Mouse (Mus musculus) MEL (cell line): ENCODE measurements around the gene Ndufb7. TPM values are rescaled to one million over a fixed set of nuclear protein-coding genes. Genes with fewer than 3 reads are reported as not detected.

Experiments
- DNase-seq: peaks from one replicate; pipeline ENCODE4 v3.0.0; 2011; ENCODE audit warnings: low read depth, low spot score
- H3K27ac ChIP-seq: 2 replicates; pipeline ENCODE4 v1.5.1; 2012; ENCODE audit warnings: low read depth, mild to moderate bottlenecking, control low read depth, low read length, moderate library complexity; ENCODE audit not compliant: control insufficient read depth
- H3K27me3 ChIP-seq, 2 experiments: fragments of 150-350 bp in 1 of 2; sonication (generic) in 1 of 2; 2 replicates each; pipeline ENCODE4 v1.6.1; 2012; ENCODE audit warnings: low read length in 2 of 2, mild to moderate bottlenecking in 2 of 2, improper control_type of control experiment in 1 of 2, moderate library complexity in 1 of 2; ENCODE audit not compliant: insufficient read depth in 2 of 2, control insufficient read depth in 1 of 2
- H3K36me3 ChIP-seq, 2 experiments: 2 replicates each; pipeline ENCODE4 v1.6.1; 2012 to 2014; ENCODE audit warnings: low read length in 2 of 2, improper control_type of control experiment in 1 of 2, inconsistent platforms in 1 of 2, mild to moderate bottlenecking in 1 of 2; ENCODE audit not compliant: insufficient read depth in 2 of 2, control insufficient read depth in 1 of 2
- H3K4me1 ChIP-seq, 2 experiments: fragments of 150-350 bp in 1 of 2; sonication (generic) in 1 of 2; 2 replicates each; pipeline ENCODE4 v1.6.1; 2012; ENCODE audit warnings: low read length in 2 of 2, improper control_type of control experiment in 1 of 2, mild to moderate bottlenecking in 1 of 2; ENCODE audit not compliant: insufficient read depth in 2 of 2, control insufficient read depth in 1 of 2
- H3K4me3 ChIP-seq, 2 experiments: fragments of 150-350 bp in 1 of 2; sonication (generic) in 1 of 2; 2 replicates each; pipeline ENCODE4 v1.5.1; 2012; ENCODE audit warnings: low read depth in 2 of 2, low read length in 2 of 2, mild to moderate bottlenecking in 2 of 2, moderate library complexity in 2 of 2, control low read depth in 1 of 2, improper control_type of control experiment in 1 of 2; ENCODE audit not compliant: control insufficient read depth in 1 of 2, insufficient read depth in 1 of 2
- H3K79me2 ChIP-seq: 2 replicates; pipeline ENCODE4 v1.6.1; 2012; ENCODE audit warnings: mild to moderate bottlenecking, low read length, moderate library complexity; ENCODE audit not compliant: control insufficient read depth, poor library complexity, insufficient read depth
- H3K9ac ChIP-seq: 2 replicates; pipeline ENCODE4 v1.6.1; 2012; ENCODE audit warnings: low read depth, mild to moderate bottlenecking, control low read depth, low read length, moderate library complexity; ENCODE audit not compliant: control insufficient read depth, poor library complexity, severe bottlenecking
- H3K9me3 ChIP-seq: fragments of 150-350 bp; sonication (generic); replicated peaks from 2 replicates; pipeline ENCODE4 v1.6.1; 2012; ENCODE audit warnings: mild to moderate bottlenecking, low read length, improper control_type of control experiment, moderate library complexity; ENCODE audit not compliant: insufficient read depth
- BHLHE40 ChIP-seq: IDR thresholded peaks from 2 replicates; pipeline ENCODE4 v1.6.1; 2012; ENCODE audit warnings: low read depth, mild to moderate bottlenecking, inconsistent platforms, low read length, improper control_type of control experiment, borderline replicate concordance
- CHD1 ChIP-seq: IDR thresholded peaks from 2 replicates; pipeline ENCODE4 v1.6.1; 2012; ENCODE audit warnings: low read depth, mild to moderate bottlenecking, inconsistent platforms, low read length, improper control_type of control experiment
- CHD2 ChIP-seq: IDR thresholded peaks from 2 replicates; pipeline ENCODE4 v1.6.1; 2011; ENCODE audit warnings: low read length, improper control_type of control experiment
- CTCF ChIP-seq, 3 experiments: IDR thresholded peaks in 2 of 3; conservative IDR thresholded peaks in 1 of 3; 2 replicates each; pipeline ENCODE4 v1.5.1; 2011 to 2012; ENCODE audit warnings: low read length in 3 of 3, low read depth in 2 of 3, mild to moderate bottlenecking in 2 of 3, improper control_type of control experiment in 1 of 3, inconsistent platforms in 1 of 3, mixed read lengths in 1 of 3, moderate library complexity in 1 of 3; ENCODE audit not compliant: control insufficient read depth in 1 of 3, insufficient read depth in 1 of 3, poor library complexity in 1 of 3, severe bottlenecking in 1 of 3
- E2F4 ChIP-seq: IDR thresholded peaks from 2 replicates; pipeline ENCODE4 v1.6.1; 2011; ENCODE audit warnings: low read depth, low read length, improper control_type of control experiment, borderline replicate concordance
- ELF1 ChIP-seq: IDR thresholded peaks from 2 replicates; pipeline ENCODE4 v1.6.1; 2014; ENCODE audit warnings: low read depth, mild to moderate bottlenecking, inconsistent platforms, low read length, improper control_type of control experiment, moderate library complexity
- EP300 ChIP-seq, 2 experiments: IDR thresholded peaks; 2 replicates each; pipeline ENCODE4 v1.6.1; 2011; ENCODE audit warnings: improper control_type of control experiment in 2 of 2, low read length in 2 of 2, low read depth in 1 of 2, mild to moderate bottlenecking in 1 of 2
- ETS1 ChIP-seq: IDR thresholded peaks from 2 replicates; pipeline ENCODE4 v1.6.1; 2012; ENCODE audit warnings: low read depth, mild to moderate bottlenecking, inconsistent platforms, low read length, improper control_type of control experiment, moderate library complexity
- GATA1 ChIP-seq: IDR thresholded peaks from 2 replicates; pipeline ENCODE4 v1.6.1; 2011; ENCODE audit warnings: low read depth, low read length, improper control_type of control experiment
- HCFC1 ChIP-seq: IDR thresholded peaks from 2 replicates; pipeline ENCODE4 v1.6.1; 2012; ENCODE audit warnings: low read depth, mild to moderate bottlenecking, inconsistent platforms, low read length, improper control_type of control experiment, moderate library complexity
- JUND ChIP-seq: IDR thresholded peaks from 2 replicates; pipeline ENCODE4 v1.6.1; 2011; ENCODE audit warnings: low read depth, mild to moderate bottlenecking, improper control_type of control experiment, low read length
- KAT2A ChIP-seq: conservative IDR thresholded peaks from 2 replicates; pipeline ENCODE4 v1.6.1; 2012; ENCODE audit warnings: low read depth, low read length, improper control_type of control experiment, inconsistent platforms
- MAFK ChIP-seq: IDR thresholded peaks from 2 replicates; pipeline ENCODE4 v1.6.1; 2011; ENCODE audit warnings: low read depth, mild to moderate bottlenecking, low read length, improper control_type of control experiment, borderline replicate concordance
- MAX ChIP-seq: IDR thresholded peaks from 2 replicates; pipeline ENCODE4 v1.6.1; 2011; ENCODE audit warnings: low read length, improper control_type of control experiment
- MAZ ChIP-seq: IDR thresholded peaks from 2 replicates; pipeline ENCODE4 v1.6.1; 2012; ENCODE audit warnings: low read depth, mild to moderate bottlenecking, inconsistent platforms, low read length, improper control_type of control experiment
- MEF2A ChIP-seq: IDR thresholded peaks from 2 replicates; pipeline ENCODE4 v1.6.1; 2014; ENCODE audit warnings: low read depth, mild to moderate bottlenecking, inconsistent platforms, low read length, improper control_type of control experiment; ENCODE audit not compliant: poor library complexity, insufficient replicate concordance, severe bottlenecking; ENCODE audit errors: extremely low read depth
- MXI1 ChIP-seq: IDR thresholded peaks from 2 replicates; pipeline ENCODE4 v1.6.1; 2011; ENCODE audit warnings: mild to moderate bottlenecking, low read depth, low read length, improper control_type of control experiment
- MYB ChIP-seq: IDR thresholded peaks from 2 replicates; pipeline ENCODE4 v1.6.1; 2011; ENCODE audit warnings: mild to moderate bottlenecking, low read depth, low read length, improper control_type of control experiment
- NELFE ChIP-seq: IDR thresholded peaks from 2 replicates; pipeline ENCODE4 v1.6.1; 2011; ENCODE audit warnings: low read depth, low read length, improper control_type of control experiment
- NRF1 ChIP-seq: IDR thresholded peaks from 2 replicates; pipeline ENCODE4 v1.6.1; 2014; ENCODE audit warnings: low read depth, mild to moderate bottlenecking, inconsistent platforms, low read length, improper control_type of control experiment, moderate library complexity; ENCODE audit not compliant: poor library complexity, insufficient read depth, severe bottlenecking
- POLR2A ChIP-seq, 2 experiments: IDR thresholded peaks; 2 replicates each; pipeline ENCODE4 v1.6.1; 2011 to 2012; ENCODE audit warnings: low read length in 2 of 2, mild to moderate bottlenecking in 2 of 2, control low read depth in 1 of 2, improper control_type of control experiment in 1 of 2, low read depth in 1 of 2, moderate library complexity in 1 of 2; ENCODE audit not compliant: control insufficient read depth in 1 of 2, insufficient read depth in 1 of 2, poor library complexity in 1 of 2
- POLR2AphosphoS2 ChIP-seq: IDR thresholded peaks from 2 replicates; pipeline ENCODE4 v1.6.1; 2011; ENCODE audit warnings: low read length, improper control_type of control experiment
- POLR2AphosphoS5 ChIP-seq: IDR thresholded peaks from 2 replicates; pipeline ENCODE4 v1.6.1; 2012; ENCODE audit warnings: low read depth, borderline replicate concordance, mild to moderate bottlenecking, inconsistent platforms, low read length, moderate library complexity, mixed read lengths
- RAD21 ChIP-seq: IDR thresholded peaks from 2 replicates; pipeline ENCODE4 v1.6.1; 2011; ENCODE audit warnings: mild to moderate bottlenecking, low read depth, low read length, improper control_type of control experiment
- RCOR1 ChIP-seq: IDR thresholded peaks from 2 replicates; pipeline ENCODE4 v1.6.1; 2012; ENCODE audit warnings: low read depth, mild to moderate bottlenecking, inconsistent platforms, low read length, improper control_type of control experiment
- SIN3A ChIP-seq: IDR thresholded peaks from 2 replicates; pipeline ENCODE4 v1.6.1; 2012; ENCODE audit warnings: low read length, improper control_type of control experiment, inconsistent platforms
- TAL1 ChIP-seq: IDR thresholded peaks from 2 replicates; pipeline ENCODE4 v1.6.1; 2012; ENCODE audit warnings: mild to moderate bottlenecking, inconsistent platforms, low read length, moderate library complexity, mixed read lengths
- TBP ChIP-seq: IDR thresholded peaks from 2 replicates; pipeline ENCODE4 v1.8.0; 2011; ENCODE audit warnings: low read depth, low read length, improper control_type of control experiment
- TCF12 ChIP-seq: IDR thresholded peaks from 2 replicates; pipeline ENCODE4 v1.6.1; 2014; ENCODE audit warnings: low read depth, mild to moderate bottlenecking, inconsistent platforms, low read length, improper control_type of control experiment, moderate library complexity
- UBTF ChIP-seq: IDR thresholded peaks from 2 replicates; pipeline ENCODE4 v1.6.1; 2012; ENCODE audit warnings: low read depth, mild to moderate bottlenecking, inconsistent platforms, low read length, improper control_type of control experiment, moderate library complexity, borderline replicate concordance; ENCODE audit not compliant: insufficient read depth
- USF2 ChIP-seq, 2 experiments: IDR thresholded peaks; 2 replicates each; pipeline ENCODE4 v1.6.1; 2011 to 2012; ENCODE audit warnings: improper control_type of control experiment in 2 of 2, low read length in 2 of 2, borderline replicate concordance in 1 of 2, inconsistent platforms in 1 of 2, low read depth in 1 of 2, mild to moderate bottlenecking in 1 of 2; ENCODE audit not compliant: insufficient read depth in 1 of 2
- ZC3H11A ChIP-seq: IDR thresholded peaks from 2 replicates; pipeline ENCODE4 v1.6.1; 2012; ENCODE audit warnings: low read depth, mild to moderate bottlenecking, inconsistent platforms, low read length, improper control_type of control experiment
- ZKSCAN1 ChIP-seq: IDR thresholded peaks from 2 replicates; pipeline ENCODE4 v1.6.1; 2012; ENCODE audit warnings: low read depth, mild to moderate bottlenecking, inconsistent platforms, low read length, improper control_type of control experiment, moderate library complexity
- ZMIZ1 ChIP-seq: IDR thresholded peaks from 2 replicates; pipeline ENCODE4 v1.6.1; 2012; ENCODE audit warnings: low read depth, mild to moderate bottlenecking, inconsistent platforms, low read length, improper control_type of control experiment, moderate library complexity
- ZNF384 ChIP-seq: IDR thresholded peaks from 2 replicates; pipeline ENCODE4 v1.6.1; 2012; ENCODE audit warnings: low read depth, mild to moderate bottlenecking, inconsistent platforms, low read length, improper control_type of control experiment
- polyA plus RNA-seq, 2 experiments: library from polyadenylated mRNA; stranded (reverse) in 1 of 2; unstranded in 1 of 2; fragments of >175 nt in 1 of 2; fragments of >200 nt in 1 of 2; gene quantifications; 2 replicates each; pipeline versions ENCODE4 v1.2.1 to v1.2.4; 2012; ENCODE audit warnings: low replicate concordance in 2 of 2, low read depth in 1 of 2; ENCODE audit not compliant: insufficient read length in 2 of 2, insufficient read depth in 1 of 2, missing spikeins in 1 of 2
- total RNA-seq: library from RNA; depleted of rRNA; stranded (reverse); fragments of 300-350 nt; gene quantifications from 2 replicates; pipeline ENCODE4 v1.2.3, GENCODE M21; 2012

Gene Ndufb7
- total and polyA plus RNA-seq, 3 experiments, result 194 to 311 TPM; not detected in 1

DNA sequence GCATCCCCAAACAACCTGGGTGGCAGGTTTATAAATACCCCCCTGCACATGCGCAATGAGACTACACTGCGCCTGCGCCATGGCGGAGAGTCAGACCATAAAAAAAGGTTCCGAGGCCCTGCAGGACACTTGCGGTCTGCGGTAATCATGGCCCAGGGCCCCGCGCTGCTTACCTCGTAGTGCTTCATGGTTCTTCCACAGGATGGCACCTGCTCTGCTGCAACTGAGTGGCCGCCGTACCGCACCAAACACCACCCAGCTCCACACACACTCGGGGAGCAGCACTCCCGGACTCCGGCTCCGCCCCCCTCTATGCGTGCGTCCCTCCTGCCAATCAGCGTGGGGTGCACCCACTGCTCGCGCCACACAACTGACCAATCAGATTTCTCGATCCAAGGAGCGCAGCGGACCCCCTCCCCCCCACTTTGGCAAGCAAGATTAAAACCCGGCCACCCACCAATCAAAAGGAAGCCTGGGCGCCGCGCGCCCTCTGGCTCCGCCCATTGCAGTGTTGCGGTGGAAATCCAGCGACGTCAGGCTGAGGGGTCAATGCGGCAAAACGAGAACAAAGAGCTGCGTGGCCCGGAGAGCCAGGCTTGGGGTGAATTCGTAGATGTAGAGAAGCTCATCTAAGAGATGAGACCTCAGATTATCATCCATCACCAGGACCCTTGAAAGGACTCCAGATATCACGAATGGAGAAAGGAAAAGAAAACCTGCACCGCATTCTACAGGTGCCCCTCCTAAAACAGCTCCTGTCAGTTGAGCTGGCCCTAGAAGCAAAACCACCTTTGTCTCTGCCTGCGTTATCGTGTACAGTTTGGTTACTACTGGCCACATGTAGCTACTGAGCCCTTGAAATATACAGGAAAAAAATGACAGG, 27.9 kb downstream of the Ndufb7 start:
- Histone ChIP-seq H3K9me3 (no peaks in the 10 kb centered on the region), H3K79me2 (peaks cover 30% of the 10 kb centered on the region), H3K9ac (peak overlapping the region; percentile 93), H3K27ac (peak overlapping the region; percentile 96), H3K4me1 (peaks cover 6 to 7% of the 10 kb centered on the region in 2 experiments; a peak in 3 of 4 replicates), H3K4me3 (peak overlapping the region; percentile 91 to 93), H3K27me3 (no peaks in the 10 kb centered on the region), H3K36me3 (peaks cover 0 to 5% of the 10 kb centered on the region in 2 experiments; a peak in 1 of 4 replicates)
- peak; percentile 98 for DNase-seq
- peak; percentile 66 to 90 for TF ChIP-seq POLR2A (IDR thresholded peaks at IDR 0.05; ENCODE audit: control insufficient read depth in 1 of 2, insufficient read depth in 1 of 2, low read depth in 1 of 2, low read length in 2 of 2, poor library complexity in 1 of 2)
- peak; percentile 68; the same call in 1 of the 2 replicates for TF ChIP-seq E2F4
- no peak for TF ChIP-seq MYB
- no peak; the same call in 1 of the 2 replicates for TF ChIP-seq KAT2A
- TF ChIP-seq NELFE, result peak; percentile 77
- no peak for TF ChIP-seq CTCF (IDR thresholded peaks at IDR 0.05 in 2 of 3, conservative IDR thresholded peaks at IDR 0.05 in 1 of 3; ENCODE audit: control insufficient read depth in 1 of 3, insufficient read depth in 1 of 3, low read depth in 2 of 3, low read length in 3 of 3, poor library complexity in 1 of 3, severe bottlenecking in 1 of 3)
- TF ChIP-seq HCFC1, result peak; percentile 62
- no peak for TF ChIP-seq EP300 (IDR thresholded peaks at IDR 0.05; ENCODE audit: low read depth in 1 of 2, low read length in 2 of 2)
- no peak for TF ChIP-seq RAD21
- TF ChIP-seq ZC3H11A, result no peak
- TF ChIP-seq SIN3A, result peak; percentile 71
- TF ChIP-seq CHD2, result no peak
- no peak; the same call in 1 of the 2 replicates for TF ChIP-seq ZNF384
- TF ChIP-seq MAFK, result no peak
- no peak for TF ChIP-seq ELF1
- peak; percentile 66 for TF ChIP-seq POLR2AphosphoS2
- no peak for TF ChIP-seq ZKSCAN1
- TF ChIP-seq USF2 (IDR thresholded peaks at IDR 0.05; ENCODE audit: borderline replicate concordance in 1 of 2, insufficient read depth in 1 of 2, low read depth in 1 of 2, low read length in 2 of 2), result no peak
- TF ChIP-seq TBP, result no peak
- no peak for TF ChIP-seq JUND
- peak; percentile 85 for TF ChIP-seq NRF1
- TF ChIP-seq CHD1, result no peak
- no peak for TF ChIP-seq TAL1
- no peak for TF ChIP-seq BHLHE40
- no peak for TF ChIP-seq MXI1
- TF ChIP-seq MEF2A, result no peak
- TF ChIP-seq MAX, result no peak; the same call in 1 of the 2 replicates
- no peak for TF ChIP-seq ETS1
- TF ChIP-seq UBTF, result no peak
- peak; percentile 76; the same call in 1 of the 2 replicates for TF ChIP-seq MAZ
- no peak for TF ChIP-seq RCOR1
- TF ChIP-seq GATA1, result peak; percentile 60; the same call in 1 of the 2 replicates
- peak; percentile 16; the same call in 1 of the 2 replicates for TF ChIP-seq TCF12
- TF ChIP-seq ZMIZ1, result peak; percentile 35; the same call in 1 of the 2 replicates
- peak; percentile 39; the same call in 1 of the 2 replicates for TF ChIP-seq POLR2AphosphoS5
